Mouse (Mus musculus) T-helper 2 cell (primary cell): Measurements from ENCODE around the gene Atp13a4.

Source experiments
- in situ Hi-C: fragments of 300-600 bp; cut with MboI, MseI; formaldehyde crosslinking; loops from one replicate; pipeline ENCODE4 v1.15.1; 2025; ENCODE audit warnings: high pct_unique_total_duplicates

Atp13a4 gene

DNA sequence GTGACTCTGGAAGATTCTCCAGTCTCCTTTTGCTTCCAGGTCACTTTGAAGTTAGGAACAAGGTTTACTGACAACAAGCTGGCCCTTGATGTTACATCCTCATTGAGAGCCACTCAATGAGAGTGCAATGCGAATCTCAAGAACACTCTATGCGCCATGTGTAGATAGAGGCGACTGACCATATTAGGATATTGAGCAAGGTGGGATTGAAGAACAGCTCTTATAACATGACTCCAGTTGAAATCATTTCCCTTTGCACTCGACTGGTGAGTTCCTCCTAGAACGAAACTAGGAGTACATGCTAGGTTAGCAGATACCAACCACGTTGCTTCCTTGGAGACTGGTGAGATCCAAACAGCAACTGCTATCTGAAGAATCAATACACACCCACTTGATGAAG is 64.3 kb downstream of the Atp13a4 start:
- in situ Hi-C loops, result no loop called here

GRCm38 (mm10) chr16:29463798-29464197 is 80.9 kb downstream of the Atp13a4 start:
- in situ Hi-C loops, result no loop called here

DNA sequence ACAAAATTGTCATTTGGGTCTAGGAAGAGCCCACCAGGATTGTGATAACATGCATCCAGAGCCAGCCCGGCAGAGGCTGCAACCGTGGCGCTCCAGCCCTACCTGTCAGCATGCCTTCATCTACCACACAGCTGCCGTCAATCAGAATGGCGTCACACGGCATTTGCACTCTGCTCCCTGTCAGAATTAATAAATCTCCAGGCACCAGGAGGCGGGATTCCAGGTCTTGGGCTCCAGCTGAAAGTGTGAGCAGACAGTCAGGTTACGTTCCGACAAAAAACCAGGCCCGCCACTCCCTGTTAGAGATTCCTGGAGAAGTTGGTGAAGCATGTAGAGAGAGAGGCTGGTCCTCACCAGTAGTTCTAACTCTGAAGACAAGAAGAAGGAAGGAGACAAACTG is 85.3 kb downstream of the Atp13a4 start:
- in situ Hi-C loops, result no loop called here

DNA sequence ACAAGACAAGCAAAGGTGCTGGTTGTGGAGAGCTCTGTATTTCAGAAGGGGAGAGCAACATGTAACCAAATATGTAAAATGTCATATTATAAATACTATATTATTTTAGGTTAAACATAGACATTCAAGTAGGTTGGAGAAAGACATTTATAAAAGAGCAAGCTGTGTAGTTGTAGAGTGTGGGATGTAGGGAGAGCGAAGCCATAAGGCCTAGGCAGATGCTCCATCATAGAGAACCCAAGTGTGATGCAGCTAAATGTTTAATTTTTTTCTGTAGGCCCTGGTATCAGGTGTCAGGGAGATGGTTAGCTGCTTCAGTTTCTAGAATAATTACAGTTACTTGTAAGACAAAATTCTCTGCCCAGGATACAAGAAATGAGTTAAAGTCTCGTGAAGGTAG is 87.8 kb downstream of the Atp13a4 start:
- in situ Hi-C loops, result no loop called here

DNA sequence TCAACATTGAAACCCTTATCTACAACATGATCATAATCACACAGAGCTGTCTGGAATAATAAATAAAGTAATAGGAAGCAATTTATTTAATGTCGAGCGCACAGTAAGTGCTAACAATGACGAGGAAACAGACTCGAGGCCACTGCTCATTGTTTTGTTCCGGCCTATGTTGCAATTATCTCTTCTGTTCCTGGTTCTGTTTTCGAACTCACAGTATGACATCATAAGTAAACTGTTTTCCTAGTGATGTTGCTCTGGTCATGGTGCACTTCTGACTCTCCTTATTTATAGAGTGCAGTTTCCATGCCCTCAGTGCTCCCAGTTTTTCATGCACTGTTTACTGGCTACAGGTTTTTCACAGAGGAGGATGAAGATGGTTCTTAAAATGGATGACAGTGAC is 91.4 kb downstream of the Atp13a4 start:
- in situ Hi-C loops, result no loop called here

DNA sequence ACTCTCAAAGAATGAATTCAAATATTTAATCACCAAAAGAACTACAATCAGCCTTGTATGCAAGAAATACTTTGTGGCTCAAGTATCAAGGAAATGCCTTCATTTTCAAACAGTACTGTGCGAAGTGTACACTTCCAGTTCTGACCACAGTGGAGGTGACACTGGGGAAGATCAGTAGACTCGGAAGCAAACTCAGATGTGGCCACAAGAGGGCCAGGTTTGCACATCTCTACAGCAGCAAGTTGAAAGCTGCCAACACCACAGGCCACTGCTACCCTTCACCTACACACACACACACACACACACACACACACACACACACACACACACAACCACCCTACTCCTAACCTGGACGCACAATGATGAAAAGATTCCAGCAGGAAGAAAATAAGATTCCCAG is 93.0 kb downstream of the Atp13a4 start:
- in situ Hi-C loops, result no loop called here

DNA sequence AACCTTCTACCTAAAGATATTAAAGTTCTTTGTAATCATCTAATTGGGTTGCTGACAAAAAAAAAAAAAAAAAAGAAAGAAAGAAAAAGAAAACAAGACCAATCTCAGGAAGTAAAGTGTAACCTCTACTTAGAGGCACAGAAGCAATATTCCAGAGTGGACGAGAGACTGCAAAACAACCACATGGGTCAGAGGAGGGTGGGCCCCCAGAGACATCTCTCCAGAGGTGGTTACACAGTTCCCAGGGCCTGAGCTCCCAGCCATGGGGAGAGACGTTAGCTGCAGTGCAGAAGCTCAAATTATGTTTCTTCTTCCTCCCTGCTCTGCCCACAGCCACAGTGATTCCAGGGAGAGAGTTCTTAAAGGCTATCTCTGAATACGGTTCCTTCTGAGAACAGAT is 102.5 kb downstream of the Atp13a4 start:
- in situ Hi-C loops, result no loop called here

- in situ Hi-C loops, result no loop called here
Observed at GRCm38 (mm10) chr16:29441405-29441985, 103.2 kb downstream of the Atp13a4 start.

DNA sequence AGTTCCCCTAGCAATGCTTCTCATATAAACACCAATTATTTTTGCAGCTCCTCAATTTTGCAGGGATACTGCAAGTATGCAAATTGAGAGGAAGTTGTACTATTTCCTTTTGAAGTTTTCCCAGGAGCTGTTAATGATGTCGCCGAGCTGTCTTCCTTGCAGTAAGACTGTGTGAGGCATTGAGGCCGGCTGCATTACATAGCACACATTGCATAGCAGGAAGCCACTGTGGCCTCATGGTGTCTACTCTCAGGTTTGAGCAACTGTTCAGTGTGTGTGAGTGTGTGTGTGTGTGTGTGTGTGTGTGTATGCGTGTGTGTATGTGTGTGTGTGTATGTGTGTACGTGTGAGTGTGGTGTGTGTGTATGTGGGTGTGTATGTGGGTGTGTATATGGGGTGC is 106.6 kb downstream of the Atp13a4 start:
- in situ Hi-C loops, result no loop called here

DNA sequence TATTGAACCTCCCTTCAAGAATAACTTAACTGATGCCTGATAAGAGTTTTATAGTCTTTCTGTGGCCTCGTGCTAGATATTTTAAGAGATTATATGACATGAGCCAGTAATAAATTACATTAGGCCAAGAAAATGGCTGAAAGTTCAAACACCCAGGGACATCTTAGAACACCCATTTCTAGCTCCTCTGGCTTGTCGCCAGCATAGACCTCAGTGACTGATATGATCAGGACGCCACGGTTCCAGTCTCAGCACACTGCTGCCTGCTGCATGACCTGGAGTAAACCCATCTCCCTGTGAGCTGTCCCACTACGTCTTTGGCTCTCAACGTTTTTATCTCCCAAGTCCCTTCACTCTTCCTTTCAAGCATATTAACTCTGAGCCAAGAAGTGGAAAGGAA is 108.9 kb downstream of the Atp13a4 start:
- in situ Hi-C loops, result no loop called here

DNA sequence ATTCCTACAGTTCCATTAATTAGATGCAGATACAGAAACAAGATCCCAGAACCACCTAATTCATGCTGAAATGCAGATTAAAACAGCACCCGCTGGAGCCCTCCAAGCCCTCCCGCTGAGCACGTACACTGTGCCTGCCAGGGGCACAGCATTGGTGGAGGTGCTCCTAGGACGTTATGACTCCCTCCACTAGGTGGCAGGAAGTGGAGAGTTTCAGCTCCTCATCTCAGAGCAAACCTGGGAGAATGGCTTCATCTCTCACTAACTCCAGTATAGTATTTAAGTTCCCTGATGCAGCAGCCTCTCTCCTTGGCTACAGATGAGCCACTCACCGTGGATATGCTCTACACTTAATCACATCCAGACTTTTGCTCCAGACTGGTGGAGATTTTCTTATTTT is 110.0 kb downstream of the Atp13a4 start:
- in situ Hi-C loops, result no loop called here

GRCm38 (mm10) chr16:29414822-29415221 is 129.8 kb downstream of the Atp13a4 start:
- in situ Hi-C loops, result loop anchor here (5.0 kb wide), 1 partner anchor 57 kb away; no protein-coding TSS in a partner anchor

- in situ Hi-C loops, result no loop called here
Observed at GRCm38 (mm10) chr16:29407319-29407718, 137.3 kb downstream of the Atp13a4 start.

GRCm38 (mm10) chr16:29399079-29399478 is 145.6 kb downstream of the Atp13a4 start:
- in situ Hi-C loops, result no loop called here

GRCm38 (mm10) chr16:29384781-29385180 is 159.9 kb downstream of the Atp13a4 start:
- in situ Hi-C loops, result no loop called here

- in situ Hi-C loops, result no loop called here
Observed at GRCm38 (mm10) chr16:29378458-29378857, 166.2 kb downstream of the Atp13a4 start, which contains the start of gene Atp13a5. Gene Atp13a5 (minus strand): TSS chr16:29378732.

- in situ Hi-C loops, result no loop called here
Observed at GRCm38 (mm10) chr16:29374636-29375035, 170.0 kb downstream of the Atp13a4 start.
